Mouse (Mus musculus) adrenal gland, postnatal 10 days (tissue): ENCODE measurements around the gene Klhl26. TPM values are rescaled to one million over a fixed set of nuclear protein-coding genes. Genes with fewer than 3 reads are reported as not detected.

ENCODE experiments used
- DNase-seq: peaks from one replicate; pipeline ENCODE4 v3.0.0; 2021; ENCODE audit warnings: mixed read lengths
- total RNA-seq, 2 experiments: library from RNA; stranded (reverse); gene quantifications; 2 replicates each; pipeline ENCODE4 v1.2.3; 2021

Gene Klhl26
- total RNA-seq, 2 experiments from 2014 or later, result 14.0 to 15.1 TPM

GRCm38 (mm10) chr8:70443326-70443725 is 33.4 kb downstream of the Klhl26 start:
- DNase-seq, result no peak

GRCm38 (mm10) chr8:70441565-70441964 is 35.2 kb downstream of the Klhl26 start:
- no peak for DNase-seq

GRCm38 (mm10) chr8:70440246-70440645 is 36.5 kb downstream of the Klhl26 start:
- no peak for DNase-seq

- DNase-seq, result no peak
Observed at GRCm38 (mm10) chr8:70439848-70440179, 37.0 kb downstream of the Klhl26 start.

- DNase-seq, result peak; percentile 99
Observed at GRCm38 (mm10) chr8:70439055-70439847, 37.5 kb downstream of the Klhl26 start, which contains the start of gene Crtc1. TSS of gene Crtc1 (minus strand) at chr8:70439579.

- no peak for DNase-seq
Observed at GRCm38 (mm10) chr8:70438423-70438822, 38.3 kb downstream of the Klhl26 start.

GRCm38 (mm10) chr8:70435156-70435555 is 41.6 kb downstream of the Klhl26 start:
- no peak for DNase-seq

- DNase-seq, result no peak
Observed at GRCm38 (mm10) chr8:70432991-70433536, 43.7 kb downstream of the Klhl26 start.

GRCm38 (mm10) chr8:70431213-70431612 is 45.6 kb downstream of the Klhl26 start:
- DNase-seq, result no peak

- no peak for DNase-seq
Observed at GRCm38 (mm10) chr8:70426300-70426907, 50.4 kb downstream of the Klhl26 start.

GRCm38 (mm10) chr8:70422722-70423121 is 54.0 kb downstream of the Klhl26 start:
- DNase-seq, result no peak

- DNase-seq, result no peak
Observed at GRCm38 (mm10) chr8:70421349-70422104, 55.2 kb downstream of the Klhl26 start.

GRCm38 (mm10) chr8:70419879-70420643 is 56.7 kb downstream of the Klhl26 start:
- DNase-seq, result no peak

- no peak for DNase-seq
Observed at GRCm38 (mm10) chr8:70418954-70419353, 57.8 kb downstream of the Klhl26 start.

GRCm38 (mm10) chr8:70417914-70418313 is 58.9 kb downstream of the Klhl26 start:
- DNase-seq, result no peak

- DNase-seq, result no peak
Observed at GRCm38 (mm10) chr8:70416941-70417340, 59.8 kb downstream of the Klhl26 start.

- peak; percentile 74 for DNase-seq
Observed at GRCm38 (mm10) chr8:70415540-70416451, 61.0 kb downstream of the Klhl26 start.

- no peak for DNase-seq
Observed at GRCm38 (mm10) chr8:70414310-70414946, 62.3 kb downstream of the Klhl26 start.

GRCm38 (mm10) chr8:70410281-70410680 is 66.5 kb downstream of the Klhl26 start:
- no peak for DNase-seq

GRCm38 (mm10) chr8:70409455-70409871 is 67.3 kb downstream of the Klhl26 start:
- DNase-seq, result no peak
